Mouse (Mus musculus): ENCODE measurements around the gene Magoh. TPM values are rescaled to one million over a fixed set of nuclear protein-coding genes. Genes with fewer than 3 reads are reported as not detected.

The Magoh gene
- 100 to 1,000 TPM; 108 to 111 TPM for total RNA-seq (2021)
- long read RNA-seq, experiment 1, transcript Magoh-201 (5 exons, 692 nt) = major isoform, 39 of 41 reads
- long read RNA-seq, experiment 1, partial matches to known transcripts = 1 of 41 reads
- long read RNA-seq, experiment 1, other reads (novel, unspliced or antisense) = 1 of 41 reads
- long read RNA-seq, experiment 2, transcript Magoh-201 (5 exons, 692 nt) = major isoform, 27 of 29 reads
- long read RNA-seq, experiment 2, partial matches to known transcripts = 2 of 29 reads
- long read RNA-seq, experiment 2, other reads (novel, unspliced or antisense) = 0 of 29 reads

GRCm38 (mm10) chr4:107879254-107880050 lies at the start of gene Magoh:
TSS of gene Magoh (plus strand) at chr4:107879755.
- DNase-seq (ENCODE audit: low spot score in 2 of 2) = peak; percentile 84 to 90

- DNase-seq (ENCODE audit: low spot score in 2 of 2) = no peak
Measured at GRCm38 (mm10) chr4:107830189-107830588, 49.4 kb upstream of the Magoh start.

GRCm38 (mm10) chr4:107830821-107831221 lies 48.7 kb upstream of the Magoh start:
- no peak for DNase-seq (ENCODE audit: low spot score in 2 of 2)

GRCm38 (mm10) chr4:107831678-107832077 lies 47.9 kb upstream of the Magoh start:
- DNase-seq (ENCODE audit: low spot score in 2 of 2) = no peak

GRCm38 (mm10) chr4:107833525-107833924 lies 46.0 kb upstream of the Magoh start:
- DNase-seq (ENCODE audit: low spot score in 2 of 2) = no peak

GRCm38 (mm10) chr4:107834643-107835314 lies 44.8 kb upstream of the Magoh start:
- no peak for DNase-seq (ENCODE audit: low spot score in 2 of 2)

- DNase-seq (ENCODE audit: low spot score in 2 of 2) = no peak
Measured at GRCm38 (mm10) chr4:107835508-107835909, 44.0 kb upstream of the Magoh start.

GRCm38 (mm10) chr4:107836758-107837157 lies 42.8 kb upstream of the Magoh start:
- no peak for DNase-seq (ENCODE audit: low spot score in 2 of 2)

GRCm38 (mm10) chr4:107837910-107838309 lies 41.6 kb upstream of the Magoh start:
- DNase-seq (ENCODE audit: low spot score in 2 of 2) = no peak

GRCm38 (mm10) chr4:107843687-107844086 lies 35.9 kb upstream of the Magoh start:
- DNase-seq (ENCODE audit: low spot score in 2 of 2) = no peak

- peak; percentile 66 to 68 for DNase-seq (ENCODE audit: low spot score in 2 of 2)
Measured at GRCm38 (mm10) chr4:107844971-107845370, 34.6 kb upstream of the Magoh start.

- DNase-seq (ENCODE audit: low spot score in 2 of 2) = no peak
Measured at GRCm38 (mm10) chr4:107846795-107847194, 32.8 kb upstream of the Magoh start.

GRCm38 (mm10) chr4:107848546-107848945 lies 31.0 kb upstream of the Magoh start:
- no peak for DNase-seq (ENCODE audit: low spot score in 2 of 2)

GRCm38 (mm10) chr4:107849621-107850020 lies 29.9 kb upstream of the Magoh start:
- DNase-seq (ENCODE audit: low spot score in 2 of 2) = no peak

GRCm38 (mm10) chr4:107850091-107850490 lies 29.5 kb upstream of the Magoh start:
- no peak for DNase-seq (ENCODE audit: low spot score in 2 of 2)

GRCm38 (mm10) chr4:107853333-107853732 lies 26.2 kb upstream of the Magoh start:
- no peak for DNase-seq (ENCODE audit: low spot score in 2 of 2)

- no peak for DNase-seq (ENCODE audit: low spot score in 2 of 2)
Measured at GRCm38 (mm10) chr4:107853836-107854235, 25.7 kb upstream of the Magoh start.

GRCm38 (mm10) chr4:107856958-107857686 lies 22.4 kb upstream of the Magoh start:
- DNase-seq (ENCODE audit: low spot score in 2 of 2) = no peak

- DNase-seq (ENCODE audit: low spot score in 2 of 2) = no peak
Measured at GRCm38 (mm10) chr4:107858995-107859394, 20.6 kb upstream of the Magoh start.

- DNase-seq (ENCODE audit: low spot score in 2 of 2) = no peak
Measured at GRCm38 (mm10) chr4:107864866-107865265, 14.7 kb upstream of the Magoh start.

GRCm38 (mm10) chr4:107881631-107882030 lies 2.1 kb downstream of the Magoh start:
- DNase-seq (ENCODE audit: low spot score in 2 of 2) = no peak

All from adrenal gland, postnatal 4 days (tissue).